Mouse (Mus musculus) bone marrow, adult 2 months (tissue): ENCODE measurements around the gene Bpifc. TPM values are rescaled to one million over a fixed set of nuclear protein-coding genes. Genes with fewer than 3 reads are reported as not detected.
A peak's percentile ranks its signal among the peaks of the same experiment; 100 is the strongest.
"Not testable (repeated sequence)": the region's sequence is repeated elsewhere in the genome, so short reads cannot be mapped to it uniquely, and the experiment has no call there.

ENCODE experiments used
- H3K27ac ChIP-seq: fragments of 200-500 bp; 2 replicates; pipeline ENCODE4 v1.5.1; 2012; ENCODE audit warnings: low read depth, mild to moderate bottlenecking, control low read depth, inconsistent platforms, low read length; ENCODE audit not compliant: control insufficient read depth, poor library complexity, insufficient read depth
- H3K4me1 ChIP-seq: fragments of 200-500 bp; 2 replicates; pipeline ENCODE4 v1.6.1; 2011; ENCODE audit warnings: low read length; ENCODE audit not compliant: control insufficient read depth, insufficient read depth
- H3K4me3 ChIP-seq: fragments of 200-500 bp; replicated peaks from 2 replicates; pipeline ENCODE3; 2011; ENCODE audit warnings: mild to moderate bottlenecking, low read depth, low read length, control low read depth; ENCODE audit not compliant: control insufficient read depth
- CTCF ChIP-seq: fragments of 200-500 bp; IDR thresholded peaks from 2 replicates; pipeline ENCODE4 v1.5.1; 2011; ENCODE audit warnings: low read length, control low read depth; ENCODE audit not compliant: control insufficient read depth, insufficient read depth
- POLR2A ChIP-seq: fragments of 200-500 bp; IDR thresholded peaks from 2 replicates; pipeline ENCODE4 v1.6.1; 2011; ENCODE audit warnings: low read depth, mild to moderate bottlenecking, control low read depth, low read length, borderline replicate concordance; ENCODE audit not compliant: control insufficient read depth
- WGBS: fragments of 180-500 bp; shearing (Covaris S2); methylation state at CpG from one replicate; pipeline ENCODE4 v1.1.7; 2018; 5-methylcytosine and 5-hydroxymethylcytosine counted together
- polyA plus RNA-seq: library from polyadenylated mRNA; stranded (reverse); fragments of >200 nt; gene quantifications from 2 replicates; pipeline ENCODE4 v1.2.4, GENCODE M21; 2011; ENCODE audit warnings: low replicate concordance; ENCODE audit not compliant: missing spikeins, insufficient read depth, insufficient read length

Gene Bpifc
- polyA plus RNA-seq, 1 experiment: 0.75 TPM

GRCm38 (mm10) chr10:86046371-86046770, 34.7 kb upstream of the Bpifc start:
- Histone ChIP-seq H3K4me1 (no peaks in the 10 kb centered on the region), H3K4me3 (no peak overlapping the region), H3K27ac (no peak overlapping the region)
- whole genome bisulfite sequencing: 98% methylated on average over 1 of the region's 1 CpGs
- TF ChIP-seq CTCF: no peak
- no peak for TF ChIP-seq POLR2A

DNA sequence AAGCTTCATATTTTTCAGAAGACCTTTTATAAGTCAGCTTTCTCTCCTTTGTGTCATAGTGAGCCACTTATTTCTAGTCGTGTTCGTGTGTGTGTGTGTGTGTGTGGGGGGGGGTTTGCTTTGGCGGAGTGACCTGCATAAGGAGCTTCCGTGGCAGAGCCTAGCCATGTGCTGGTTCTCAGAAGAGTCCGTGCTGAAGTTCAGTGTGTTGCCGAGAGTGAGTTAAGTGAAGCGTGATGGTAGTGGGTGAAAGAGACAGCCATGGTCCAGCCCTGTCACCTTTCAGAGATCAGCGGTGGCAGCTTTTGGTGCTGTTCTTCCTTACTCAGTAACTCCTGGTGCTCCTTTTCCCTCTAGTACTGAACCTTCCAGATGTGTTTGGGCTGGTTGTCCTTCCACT, 32.4 kb upstream of the Bpifc start:
- WGBS: 94% methylated on average over 8 of the region's 8 CpGs
- no peaks in the 10 kb centered on the region for H3K4me1 ChIP-seq
- no peak for TF ChIP-seq POLR2A
- no peak for TF ChIP-seq CTCF
- H3K27ac ChIP-seq: no peak overlapping the region
- H3K4me3 ChIP-seq: no peak overlapping the region

GRCm38 (mm10) chr10:86043651-86044050, 32.0 kb upstream of the Bpifc start:
- Histone ChIP-seq H3K27ac (no peak overlapping the region), H3K4me3 (no peak overlapping the region), H3K4me1 (no peaks in the 10 kb centered on the region)
- TF ChIP-seq POLR2A: no peak
- TF ChIP-seq CTCF: no peak
- 86% methylated on average over 4 of the region's 4 CpGs for WGBS

DNA sequence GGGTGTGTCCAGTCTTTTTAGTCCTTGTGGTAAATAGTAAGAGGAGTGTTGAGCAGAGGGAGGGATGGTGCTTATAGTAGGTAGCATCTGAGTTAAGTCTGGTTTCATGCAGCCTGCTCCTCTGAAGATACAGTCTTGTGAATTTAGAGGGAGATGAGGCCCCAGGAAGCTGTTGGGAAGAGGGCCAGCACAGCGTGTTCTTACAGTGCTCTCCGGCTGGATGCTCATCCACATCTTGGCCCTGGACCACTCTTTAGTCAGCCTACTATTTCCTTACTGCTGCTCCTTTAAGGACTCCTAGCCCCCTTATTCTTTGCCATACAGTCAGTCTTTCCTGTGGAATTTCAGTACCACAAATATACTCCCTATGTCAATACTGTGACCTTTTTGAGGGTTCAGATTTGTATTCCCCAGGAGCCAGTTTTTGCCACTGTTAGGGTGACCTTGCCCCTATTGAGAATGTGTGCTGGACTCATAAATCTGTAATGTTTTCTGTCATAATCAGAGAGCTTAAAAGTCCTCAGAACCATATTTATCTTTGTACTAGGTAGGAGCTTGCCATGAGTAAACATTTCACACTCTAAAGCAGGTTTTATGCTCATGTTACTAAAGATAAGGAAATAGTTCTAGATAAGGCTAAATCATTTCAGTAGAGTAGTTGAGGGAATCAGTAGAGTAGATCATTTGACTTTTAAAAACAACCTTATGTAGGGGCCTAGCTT, 22.5 kb upstream of the Bpifc start:
- H3K4me1 ChIP-seq: no peaks in the 10 kb centered on the region
- H3K27ac ChIP-seq: no peak overlapping the region
- WGBS: 90% methylated on average over 2 of the region's 2 CpGs
- H3K4me3 ChIP-seq: no peak overlapping the region
- TF ChIP-seq POLR2A: no peak
- TF ChIP-seq CTCF: no peak

GRCm38 (mm10) chr10:86032517-86032916, 20.8 kb upstream of the Bpifc start:
- TF ChIP-seq CTCF (no peak), POLR2A (no peak)
- Histone ChIP-seq H3K27ac (no peak overlapping the region), H3K4me3 (no peak overlapping the region), H3K4me1 (no peaks in the 10 kb centered on the region)
- WGBS: 92% methylated on average over 3 of the region's 3 CpGs

- TF ChIP-seq POLR2A (no peak), CTCF (no peak)
- Histone ChIP-seq H3K27ac (no peak overlapping the region), H3K4me1 (no peaks in the 10 kb centered on the region), H3K4me3 (no peak overlapping the region)
- WGBS: 82% methylated on average over 7 of the region's 7 CpGs
Observed at GRCm38 (mm10) chr10:86030743-86031142, 19.0 kb upstream of the Bpifc start.

DNA sequence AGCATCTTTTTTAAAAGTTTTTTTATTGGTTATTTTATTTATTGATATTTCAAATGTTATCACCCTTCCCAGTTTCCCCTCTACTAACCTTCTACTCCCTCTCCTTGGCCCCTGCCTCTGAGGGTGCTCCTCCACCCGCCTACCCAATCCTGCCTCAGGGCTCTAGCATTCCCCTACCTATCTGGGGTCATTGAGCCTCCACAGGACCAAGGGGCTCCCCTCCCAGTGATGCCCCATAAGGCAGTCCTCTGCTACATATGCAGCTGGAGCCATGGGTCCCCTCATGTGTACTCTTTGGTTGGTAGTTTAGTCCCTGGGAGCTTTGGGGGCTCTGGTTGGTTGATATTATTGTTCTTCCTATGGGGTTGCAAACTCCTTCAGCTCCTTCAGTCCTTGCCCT, 15.1 kb upstream of the Bpifc start:
- 65% methylated on average over 1 of the region's 1 CpGs for WGBS
- H3K4me1 ChIP-seq, H3K4me3 ChIP-seq: not testable (repeated sequence)
- H3K27ac ChIP-seq: peak overlapping the region; percentile 72

DNA sequence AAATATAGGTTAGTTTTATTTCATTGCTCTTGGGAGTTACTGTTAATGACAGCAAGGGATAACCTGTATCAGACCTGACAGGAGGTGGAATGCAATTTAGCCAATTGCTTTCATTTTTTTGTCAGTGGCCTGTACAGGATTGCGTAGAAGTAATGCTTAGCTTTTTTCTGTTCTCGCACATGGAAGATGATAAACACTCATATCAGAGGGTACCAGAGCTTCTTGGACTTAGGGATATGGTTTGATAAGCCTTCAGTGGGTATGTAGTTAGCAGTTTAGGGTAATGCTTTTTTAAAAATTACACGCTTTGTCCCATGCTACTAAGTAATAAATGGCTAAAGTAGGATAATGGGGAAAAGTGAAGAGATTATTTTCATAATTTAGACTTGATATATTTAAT, 14.7 kb upstream of the Bpifc start:
- 62% methylated on average over 3 of the region's 3 CpGs for WGBS
- H3K4me1 ChIP-seq: no peaks in the 10 kb centered on the region; the same call in 1 of the 2 replicates
- no peak for TF ChIP-seq CTCF
- TF ChIP-seq POLR2A: no peak
- H3K27ac ChIP-seq: no peak overlapping the region; the same call in 1 of the 2 replicates
- no peak overlapping the region for H3K4me3 ChIP-seq

- Histone ChIP-seq H3K4me1 (no peaks in the 10 kb centered on the region; the same call in 1 of the 2 replicates), H3K27ac (no peak overlapping the region; the same call in 1 of the 2 replicates), H3K4me3 (no peak overlapping the region)
- WGBS: 68% methylated on average over 2 of the region's 2 CpGs
- TF ChIP-seq CTCF (no peak), POLR2A (no peak)
Observed at GRCm38 (mm10) chr10:86025906-86026305, 14.2 kb upstream of the Bpifc start.
